9 mouse cellular contexts compared by ENCODE assay signal in the genomic region with DNA sequence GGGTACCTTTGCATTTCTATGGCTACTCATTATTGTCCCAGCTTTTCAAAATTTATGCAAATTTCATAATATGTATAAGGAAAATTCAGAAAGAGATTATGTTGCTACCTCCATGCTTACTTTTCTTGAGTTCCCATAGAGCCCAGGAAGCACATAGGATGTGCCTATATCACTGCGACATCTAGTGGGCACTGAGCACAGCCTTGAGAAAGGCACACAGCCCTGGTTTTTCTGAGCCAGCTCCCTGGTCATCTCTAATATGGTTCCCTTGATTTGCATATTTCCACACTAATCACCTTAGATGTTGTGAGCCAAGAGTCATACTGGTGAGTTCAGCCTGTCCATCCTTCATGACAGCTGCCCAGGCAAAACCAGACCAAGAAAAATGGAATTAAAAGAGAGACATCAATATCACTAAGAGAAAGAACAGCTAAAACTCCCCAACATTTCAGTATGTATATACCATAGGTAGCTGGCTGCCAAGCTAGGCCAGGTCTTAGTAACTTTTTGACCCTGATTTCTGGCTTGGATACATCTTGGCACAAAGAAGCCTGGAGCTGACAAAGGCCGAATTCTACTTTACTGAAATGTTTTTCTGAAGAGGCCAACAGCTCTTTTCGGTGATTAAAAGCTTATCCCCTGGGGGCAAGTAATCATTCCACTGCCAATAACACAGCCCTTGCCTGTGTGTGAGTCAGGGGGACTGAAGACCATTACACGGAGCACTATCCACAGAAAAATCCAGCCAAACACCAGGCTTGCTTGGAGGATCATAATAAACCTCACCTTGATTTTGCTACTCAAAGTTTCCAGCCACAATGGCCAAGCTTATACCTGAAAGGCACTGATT.
DNase-seq lines count a peak whose midpoint lies in the region; ATAC-seq and TF ChIP-seq lines count a peak whose summit lies in the region.
"Had no signal": no experiment of that assay in that cellular context is flagged by ENCODE, and none has a peak within 500 bp of the region (broad histone marks: within the 10 kb centered on the region; RNA-seq: fewer than 3 reads in every experiment).

No protein-coding gene starts in this region.

- H3K27me3 ChIP-seq in liver, postnatal 0 days (ENCODE audit: insufficient read depth, low read length), result no peaks in the 10 kb centered on the region
- H3K27me3 ChIP-seq in kidney, postnatal 0 days (ENCODE audit: insufficient read depth, low read length), result no peaks in the 10 kb centered on the region
- H3K27me3 ChIP-seq in neural tube, embryonic 15.5 days (replicated peaks), result no peaks in the 10 kb centered on the region
- H3K27me3 ChIP-seq: stomach, embryonic 15.5 days had no signal

- no peaks in the 10 kb centered on the region for H3K36me3 ChIP-seq in liver, postnatal 0 days (replicated peaks; ENCODE audit: insufficient read depth, low read length)
- no peaks in the 10 kb centered on the region for H3K36me3 ChIP-seq in kidney, postnatal 0 days (ENCODE audit: insufficient read depth, low read length)
- no peaks in the 10 kb centered on the region for H3K36me3 ChIP-seq in neural tube, embryonic 15.5 days
- H3K36me3 ChIP-seq: stomach, embryonic 15.5 days had no signal

- no peak overlapping the region for H3K9ac ChIP-seq in liver, postnatal 0 days (replicated peaks)
- H3K9ac ChIP-seq in kidney, postnatal 0 days (ENCODE audit: low read depth, low read length), result no peak overlapping the region
- no peak overlapping the region for H3K9ac ChIP-seq in neural tube, embryonic 15.5 days (replicated peaks)
- H3K9ac ChIP-seq: stomach, embryonic 15.5 days had no signal

- no peaks in the 10 kb centered on the region; the same call in 1 of the 2 replicates for H3K4me1 ChIP-seq in liver, postnatal 0 days (ENCODE audit: insufficient read depth)
- H3K4me1 ChIP-seq in kidney, postnatal 0 days (replicated peaks; ENCODE audit: insufficient read depth, low read length), result no peaks in the 10 kb centered on the region
- H3K4me1 ChIP-seq in neural tube, embryonic 15.5 days, result no peaks in the 10 kb centered on the region

- no peak for TF ChIP-seq EP300 in liver, postnatal 0 days (IDR thresholded peaks at IDR 0.05; ENCODE audit: low read depth)

- no peak overlapping the region for H3K4me3 ChIP-seq in liver, postnatal 0 days (ENCODE audit: low read depth, low read length)
- H3K4me3 ChIP-seq in kidney, postnatal 0 days (replicated peaks; ENCODE audit: low read depth, low read length), result no peak overlapping the region
- H3K4me3 ChIP-seq in neural tube, embryonic 15.5 days (replicated peaks), result no peak overlapping the region
- H3K4me3 ChIP-seq: stomach, embryonic 15.5 days had no signal

- no peak overlapping the region for H3K4me2 ChIP-seq in liver, postnatal 0 days (ENCODE audit: low read depth, low read length)
- no peak overlapping the region for H3K4me2 ChIP-seq in kidney, postnatal 0 days (ENCODE audit: low read length)
- no peak overlapping the region for H3K4me2 ChIP-seq in neural tube, embryonic 15.5 days
- H3K4me2 ChIP-seq: stomach, embryonic 15.5 days had no signal

- 56% methylated on average over 4 of the region's 4 CpGs for WGBS in liver, postnatal 0 days (ENCODE audit: insufficient replicate concordance)
- 41% methylated on average over 4 of the region's 4 CpGs for WGBS in kidney, postnatal 0 days
- WGBS in neural tube, embryonic 15.5 days, result 45% methylated on average over 4 of the region's 4 CpGs

- DNase-seq in liver, postnatal 0 days, result no peak
- DNase-seq in liver (no peak), adipocyte (ENCODE audit: low spot score) (peak; percentile 28)
- DNase-seq in embryo, embryonic 9.5 days (ENCODE audit: extremely low spot score), result peak; percentile 8
- peak; percentile 62 for DNase-seq in kidney, postnatal 0 days (ENCODE audit: low spot score)
- no peak for DNase-seq in thymus, postnatal 0 days (ENCODE audit: low spot score)
- DNase-seq in gastrocnemius, postnatal 25 days, result no peak

- TF ChIP-seq CTCF in liver, postnatal 0 days (IDR thresholded peaks at IDR 0.05; ENCODE audit: low read depth), result peak; percentile 47
- TF ChIP-seq CTCF in kidney, postnatal 0 days (IDR thresholded peaks at IDR 0.05; ENCODE audit: low read depth), result peak; percentile 73

- no peak overlapping the region for H3K27ac ChIP-seq in liver, postnatal 0 days (ENCODE audit: low read depth)
- H3K27ac ChIP-seq in kidney, postnatal 0 days, result no peak overlapping the region
- no peak overlapping the region for H3K27ac ChIP-seq in neural tube, embryonic 15.5 days (replicated peaks)
- H3K27ac ChIP-seq: stomach, embryonic 15.5 days had no signal

- ATAC-seq in liver, postnatal 0 days, result no peak
- peak; percentile 65; the same call in 1 of the 2 replicates for ATAC-seq in kidney, postnatal 0 days (replicated peaks; ENCODE audit: low FRiP score, low read depth)
- ATAC-seq in neural tube, embryonic 15.5 days (ENCODE audit: low FRiP score), result peak; percentile 77

- no peaks in the 10 kb centered on the region for H3K9me3 ChIP-seq in liver, postnatal 0 days (ENCODE audit: low read length)
- no peaks in the 10 kb centered on the region for H3K9me3 ChIP-seq in kidney, postnatal 0 days (replicated peaks; ENCODE audit: low read length)
- no peaks in the 10 kb centered on the region for H3K9me3 ChIP-seq in neural tube, embryonic 15.5 days (replicated peaks)
- H3K9me3 ChIP-seq: stomach, embryonic 15.5 days had no signal

Comparison
In these comparisons a context has a peak if more than half of its experiments do, and no peak if none do; other contexts are left out.
1. DNase-seq: peak in adipocyte (single experiment), embryo, embryonic 9.5 days (single experiment) and kidney, postnatal 0 days (single experiment); none in liver, postnatal 0 days (single experiment), liver (single experiment), thymus, postnatal 0 days (single experiment) and gastrocnemius, postnatal 25 days (single experiment).